Mouse (Mus musculus): ENCODE measurements at regions not wholly inside any gene's neighbourhood (a gene's known extent, or its start where the extent isn't known, plus 50 kb on each side); places are given as distances from the start of the nearest gene placed in this dataset.
A peak's percentile ranks its signal among the peaks of the same experiment; 100 is the strongest.

GRCm38 (mm10) chr16:77537351-77537750, 64.5 kb downstream of the Gm11146 start:
- no peak for DNase-seq (ENCODE audit: low spot score)

- no peak for DNase-seq (ENCODE audit: low spot score)
These were observed 65.1 kb downstream of the Gm11146 start for GRCm38 (mm10) chr16:77536746-77537145.

- no peak for DNase-seq (ENCODE audit: low spot score)
These were observed 65.6 kb downstream of the Gm11146 start for GRCm38 (mm10) chr16:77536314-77536713.

- no peak for DNase-seq (ENCODE audit: low spot score)
These were observed 66.9 kb downstream of the Gm11146 start for GRCm38 (mm10) chr16:77535021-77535420.

GRCm38 (mm10) chr16:77531596-77531995, 70.3 kb downstream of the Gm11146 start:
- no peak for DNase-seq (ENCODE audit: low spot score)

GRCm38 (mm10) chr16:77527951-77528350, 73.9 kb downstream of the Gm11146 start:
- no peak for DNase-seq (ENCODE audit: low spot score)

- no peak for DNase-seq (ENCODE audit: low spot score)
These were observed 87.3 kb downstream of the Gm11146 start for GRCm38 (mm10) chr16:77514606-77515005.

- no peak for DNase-seq (ENCODE audit: low spot score)
These were observed 98.3 kb downstream of the Gm11146 start for GRCm38 (mm10) chr16:77503556-77503955.

- DNase-seq (ENCODE audit: low spot score): no peak
These were observed 99.0 kb downstream of the Gm11146 start for GRCm38 (mm10) chr16:77502916-77503315.

- no peak for DNase-seq (ENCODE audit: low spot score)
These were observed 99.9 kb downstream of the Gm11146 start for GRCm38 (mm10) chr16:77502026-77502425.

- peak; percentile 32 for DNase-seq (ENCODE audit: low spot score)
These were observed 100.9 kb downstream of the Gm11146 start for GRCm38 (mm10) chr16:77500981-77501380.

GRCm38 (mm10) chr16:77500413-77500812, 101.5 kb downstream of the Gm11146 start:
- DNase-seq (ENCODE audit: low spot score): peak; percentile 10

- peak; percentile 85 for DNase-seq (ENCODE audit: low spot score)
These were observed 102.2 kb downstream of the Gm11146 start for GRCm38 (mm10) chr16:77499537-77500301.

- DNase-seq (ENCODE audit: low spot score): no peak
These were observed 106.6 kb downstream of the Gm11146 start for GRCm38 (mm10) chr16:77495310-77495709.

GRCm38 (mm10) chr16:77494042-77494441, 107.9 kb downstream of the Gm11146 start:
- DNase-seq (ENCODE audit: low spot score): no peak

GRCm38 (mm10) chr16:77488155-77488554, 113.7 kb downstream of the Gm11146 start:
- no peak for DNase-seq (ENCODE audit: low spot score)

GRCm38 (mm10) chr16:77479812-77480211, 122.1 kb downstream of the Gm11146 start:
- no peak for DNase-seq (ENCODE audit: low spot score)

GRCm38 (mm10) chr16:77471868-77472267, 130.0 kb downstream of the Gm11146 start:
- DNase-seq (ENCODE audit: low spot score): no peak

- DNase-seq (ENCODE audit: low spot score): no peak
These were observed 132.0 kb downstream of the Gm11146 start for GRCm38 (mm10) chr16:77469903-77470302.

GRCm38 (mm10) chr16:77469328-77469875, 132.5 kb downstream of the Gm11146 start:
- DNase-seq (ENCODE audit: low spot score): no peak

GRCm38 (mm10) chr16:77467216-77467615, 134.7 kb downstream of the Gm11146 start:
- no peak for DNase-seq (ENCODE audit: low spot score)

GRCm38 (mm10) chr16:77464623-77465022, 137.3 kb downstream of the Gm11146 start:
- no peak for DNase-seq (ENCODE audit: low spot score)

- no peak for DNase-seq (ENCODE audit: low spot score)
These were observed 140.0 kb downstream of the Gm11146 start for GRCm38 (mm10) chr16:77461922-77462321.

- no peak for DNase-seq (ENCODE audit: low spot score)
These were observed 140.4 kb downstream of the Gm11146 start for GRCm38 (mm10) chr16:77461459-77461858.
